Mouse (Mus musculus) G1E (cell line): Measurements from ENCODE around the gene Zfyve21. TPM values are rescaled to one million over a fixed set of nuclear protein-coding genes. Genes with fewer than 3 reads are reported as not detected.

ENCODE experiments used
- ATAC-seq: 2 replicates; pipeline ENCODE4 v1.8.0; 2016; ENCODE audit warnings: mild to moderate bottlenecking; ENCODE audit not compliant: insufficient number of reproducible peaks, poor library complexity, low FRiP score, severe bottlenecking; ENCODE audit errors: extremely low read depth
- DNase-seq: peaks from one replicate; pipeline ENCODE4 v3.0.0; 2012; ENCODE audit warnings: low spot score
- H3K27me3 ChIP-seq: 2 replicates; pipeline ENCODE4 v1.6.1; 2012; ENCODE audit warnings: mild to moderate bottlenecking, low read length, inconsistent platforms; ENCODE audit not compliant: insufficient read depth
- H3K36me3 ChIP-seq: replicated peaks from 2 replicates; pipeline ENCODE3; 2012; ENCODE audit warnings: mild to moderate bottlenecking, inconsistent platforms
- H3K4me1 ChIP-seq: 2 replicates; pipeline ENCODE4 v1.6.1; 2012; ENCODE audit warnings: low read depth, low read length, inconsistent platforms, mixed read lengths; ENCODE audit not compliant: insufficient read depth
- H3K4me3 ChIP-seq: 2 replicates; pipeline ENCODE4 v1.5.1; 2012; ENCODE audit warnings: low read depth, mild to moderate bottlenecking, inconsistent platforms, low read length, moderate library complexity, mixed read lengths
- H3K9me3 ChIP-seq: replicated peaks from 2 replicates; pipeline ENCODE4 v1.6.1; 2012; ENCODE audit warnings: inconsistent platforms
- CTCF ChIP-seq: IDR thresholded peaks from 2 replicates; pipeline ENCODE4 v1.5.1; 2012; ENCODE audit warnings: low read depth, low read length, inconsistent platforms, mixed read lengths
- GATA1 ChIP-seq: IDR thresholded peaks from 2 replicates; pipeline ENCODE4 v1.6.1; 2012; ENCODE audit warnings: borderline replicate concordance, low read length, inconsistent platforms, mixed read lengths
- GATA2 ChIP-seq: IDR thresholded peaks from 2 replicates; pipeline ENCODE4 v1.6.1; 2012; ENCODE audit warnings: low read depth, low read length, inconsistent platforms, borderline replicate concordance
- POLR2AphosphoS5 ChIP-seq: IDR thresholded peaks from 2 replicates; pipeline ENCODE4 v1.6.1; 2012; ENCODE audit warnings: low read depth, low read length, inconsistent platforms; ENCODE audit not compliant: insufficient replicate concordance
- TAL1 ChIP-seq: conservative IDR thresholded peaks from 2 replicates; pipeline ENCODE4 v1.6.1; 2012; ENCODE audit warnings: low read depth, low read length, inconsistent platforms, mixed read lengths
- polyA plus RNA-seq: library from polyadenylated mRNA; stranded (reverse); fragments of >175 nt; gene quantifications from 2 replicates; pipeline ENCODE4 v1.2.3, GENCODE M21; 2012
- total RNA-seq, 2 experiments: library from RNA; stranded (forward) in 1 of 2; stranded (reverse) in 1 of 2; fragments of 200-1000 nt in 1 of 2; fragments of >200 nt in 1 of 2; fragmentation: Nextera tagmentation in 1 of 2; gene quantifications; 2 replicates each; pipeline ENCODE4 v1.2.3; 2014 to 2017

Zfyve21 gene
- total and polyA plus RNA-seq, 3 experiments: 13.8 to 32.5 (median 14.8) TPM

- Histone ChIP-seq H3K9me3 (no peaks in the 10 kb centered on the region), H3K27me3 (no peaks in the 10 kb centered on the region), H3K36me3 (peaks cover 73% of the 10 kb centered on the region), H3K4me1 (peaks cover 87% of the 10 kb centered on the region), H3K4me3 (peak overlapping the region; percentile 75)
- TF ChIP-seq GATA1 (no peak), GATA2 (no peak), TAL1 (no peak)
- ATAC-seq (no peak), DNase-seq (no peak)
Observed at GRCm38 (mm10) chr12:111812611-111813010, 1.4 kb upstream of the Zfyve21 start.

GRCm38 (mm10) chr12:111813111-111813765 lies 732 bp upstream of the Zfyve21 start:
- Histone ChIP-seq H3K9me3 (no peaks in the 10 kb centered on the region), H3K4me3 (peak overlapping the region; percentile 75), H3K36me3 (peaks cover 73% of the 10 kb centered on the region), H3K27me3 (no peaks in the 10 kb centered on the region), H3K4me1 (peaks cover 87% of the 10 kb centered on the region)
- DNase-seq (peak; percentile 42), ATAC-seq (no peak)
- TF ChIP-seq CTCF (no peak), TAL1 (no peak), GATA2 (no peak), GATA1 (no peak), POLR2AphosphoS5 (no peak)

GRCm38 (mm10) chr12:111814769-111815762 lies 1.1 kb downstream of the Zfyve21 start:
- H3K9me3 ChIP-seq: no peaks in the 10 kb centered on the region
- TF ChIP-seq POLR2AphosphoS5: no peak
- TF ChIP-seq CTCF: no peak
- TF ChIP-seq GATA1: no peak
- TF ChIP-seq GATA2: no peak
- TF ChIP-seq TAL1: no peak
- no peak for DNase-seq
- peaks cover 88% of the 10 kb centered on the region for H3K4me1 ChIP-seq
- no peak for ATAC-seq
- peaks cover 69% of the 10 kb centered on the region for H3K36me3 ChIP-seq
- H3K4me3 ChIP-seq: peak overlapping the region; percentile 75
- no peaks in the 10 kb centered on the region for H3K27me3 ChIP-seq

- TF ChIP-seq GATA2 (no peak), POLR2AphosphoS5 (no peak), GATA1 (no peak), CTCF (no peak), TAL1 (no peak)
- Histone ChIP-seq H3K4me1 (peaks cover 88% of the 10 kb centered on the region), H3K36me3 (peaks cover 69% of the 10 kb centered on the region), H3K27me3 (no peaks in the 10 kb centered on the region), H3K4me3 (peak overlapping the region; percentile 75; the same call in 1 of the 2 replicates), H3K9me3 (no peaks in the 10 kb centered on the region)
- DNase-seq (no peak), ATAC-seq (no peak)
Observed at GRCm38 (mm10) chr12:111816528-111816927, 2.6 kb downstream of the Zfyve21 start.

DNA sequence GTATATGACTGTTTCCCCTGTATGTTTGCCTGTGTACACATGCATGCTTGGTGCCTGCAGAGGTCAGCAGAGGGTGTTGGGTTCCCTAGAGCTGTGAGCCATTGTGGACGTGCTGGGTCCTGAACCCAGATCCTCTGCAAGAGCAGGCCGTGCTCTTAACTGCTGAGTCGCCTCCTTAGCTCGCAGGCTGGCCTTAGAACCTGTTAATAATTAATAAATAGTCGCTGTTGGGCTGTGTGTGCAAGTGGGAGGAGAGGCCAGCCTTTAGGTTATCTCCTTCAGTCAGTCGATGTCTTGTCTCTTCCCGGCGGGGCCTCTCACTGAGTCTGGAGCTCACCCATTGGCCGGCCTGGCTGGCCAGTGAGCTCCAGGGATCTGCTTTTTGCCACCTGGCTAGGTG lies 3.0 kb downstream of the Zfyve21 start:
- peak; percentile 12 for ATAC-seq
- no peaks in the 10 kb centered on the region for H3K9me3 ChIP-seq
- TF ChIP-seq CTCF (no peak), POLR2AphosphoS5 (no peak)
- DNase-seq: no peak
- peaks cover 69% of the 10 kb centered on the region for H3K36me3 ChIP-seq
- H3K4me3 ChIP-seq: peak overlapping the region; percentile 75; the same call in 1 of the 2 replicates
- peaks cover 85% of the 10 kb centered on the region for H3K4me1 ChIP-seq
- H3K27me3 ChIP-seq: no peaks in the 10 kb centered on the region

DNA sequence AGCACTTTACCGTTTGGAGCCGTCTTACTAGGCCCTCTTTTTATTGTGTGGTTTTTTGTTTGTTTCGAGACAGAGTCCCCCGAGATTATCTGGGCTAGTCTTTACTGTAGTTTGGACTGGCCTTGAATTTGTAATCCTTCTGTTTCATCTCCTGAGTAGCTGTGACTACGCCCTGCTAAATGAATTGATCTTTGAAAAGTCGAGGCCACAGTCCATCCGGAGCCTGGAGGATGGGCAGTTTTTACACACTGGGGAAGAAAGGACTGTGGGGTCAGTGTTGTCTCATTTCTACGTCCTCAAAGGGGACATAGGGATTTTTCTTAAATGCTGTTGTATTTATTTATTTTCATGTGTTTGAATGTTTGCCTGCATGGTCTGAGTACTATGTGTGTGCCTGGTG lies 4.0 kb downstream of the Zfyve21 start:
- H3K9me3 ChIP-seq: no peaks in the 10 kb centered on the region
- peaks cover 75% of the 10 kb centered on the region for H3K4me1 ChIP-seq
- TF ChIP-seq TAL1 (no peak), CTCF (no peak), GATA2 (no peak), POLR2AphosphoS5 (no peak), GATA1 (no peak)
- H3K4me3 ChIP-seq: no peak overlapping the region
- no peak for DNase-seq
- H3K36me3 ChIP-seq: peaks cover 73% of the 10 kb centered on the region
- H3K27me3 ChIP-seq: no peaks in the 10 kb centered on the region
- no peak for ATAC-seq
